Mouse (Mus musculus): Measurements from ENCODE around the gene Drg1.
A peak's percentile ranks its signal among the peaks of the same experiment; 100 is the strongest.

Drg1 gene

DNA sequence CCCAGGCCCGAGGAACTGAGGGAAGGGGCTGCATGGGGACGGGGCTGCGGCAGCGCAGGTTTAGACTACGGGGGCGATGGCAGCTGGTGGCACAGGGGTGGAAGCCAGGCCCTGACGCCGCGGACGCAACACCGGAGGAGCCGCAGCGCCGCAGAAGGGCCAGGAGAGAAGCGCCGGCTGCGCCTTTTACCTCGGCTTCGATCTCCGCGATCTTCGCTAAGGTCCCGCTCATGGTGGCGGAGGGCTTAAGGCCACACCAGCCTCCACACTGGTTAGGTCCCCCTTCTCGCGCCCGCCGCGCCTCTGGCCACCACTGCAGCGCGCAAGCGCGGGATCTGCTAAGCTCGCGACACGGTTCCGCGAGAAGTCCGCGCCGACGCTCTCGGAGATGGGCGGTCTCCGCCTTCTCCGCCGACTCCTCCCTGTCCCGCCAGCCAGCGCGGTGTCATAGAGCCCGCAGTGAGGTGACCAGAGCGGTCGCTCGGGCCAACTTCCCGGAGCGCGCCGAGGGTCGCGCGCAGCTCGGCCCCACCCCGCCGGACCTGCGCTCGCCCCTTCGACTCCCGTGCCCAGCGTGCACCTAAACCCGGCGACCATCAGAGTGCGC is at the start of gene Drg1:
TSS of gene Drg1 (minus strand) at position 337 of the 607 bp plus-strand sequence.
- DNase-seq, result peak; percentile 92

DNA sequence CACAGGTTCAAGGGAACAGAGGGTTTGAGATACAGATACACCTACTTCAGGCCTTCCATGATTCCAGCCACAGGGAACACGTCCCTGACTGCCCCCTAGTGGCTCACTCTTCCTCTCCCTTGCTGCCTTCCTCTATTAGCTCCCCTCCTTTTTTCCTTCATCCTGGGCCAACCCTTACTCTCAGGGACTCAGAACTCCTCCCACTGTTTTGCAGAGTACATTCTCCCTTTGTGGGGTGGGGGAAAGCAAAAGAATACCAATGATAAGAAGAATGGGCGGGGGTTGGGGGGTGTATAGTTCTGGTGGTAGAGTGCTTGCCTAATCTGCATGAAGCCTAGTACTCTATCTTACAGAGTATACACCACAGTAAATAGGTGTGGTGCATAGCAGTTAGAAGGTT is 47.9 kb upstream of the Drg1 start:
- peak; percentile 77 for DNase-seq

DNA sequence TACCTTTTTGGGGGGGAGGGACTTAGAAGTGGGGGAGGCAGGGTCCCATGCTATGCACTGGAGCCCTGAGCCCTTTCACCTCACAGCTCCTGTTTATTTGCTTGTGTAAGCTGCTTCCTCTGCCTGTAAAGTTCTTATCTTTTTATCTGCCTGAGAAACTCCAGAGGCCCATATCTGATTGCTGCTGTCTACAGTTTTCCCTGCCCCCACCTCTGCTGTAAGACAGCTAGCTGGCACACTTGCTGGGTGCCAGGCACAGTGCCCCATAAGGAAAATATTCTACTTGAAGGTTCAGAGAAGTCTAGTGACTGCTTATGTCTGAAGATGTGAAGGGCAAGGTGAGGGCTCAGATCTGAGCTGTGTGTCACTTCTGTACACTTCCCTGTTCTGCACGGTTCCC is 47.1 kb upstream of the Drg1 start:
- DNase-seq, result no peak

DNA sequence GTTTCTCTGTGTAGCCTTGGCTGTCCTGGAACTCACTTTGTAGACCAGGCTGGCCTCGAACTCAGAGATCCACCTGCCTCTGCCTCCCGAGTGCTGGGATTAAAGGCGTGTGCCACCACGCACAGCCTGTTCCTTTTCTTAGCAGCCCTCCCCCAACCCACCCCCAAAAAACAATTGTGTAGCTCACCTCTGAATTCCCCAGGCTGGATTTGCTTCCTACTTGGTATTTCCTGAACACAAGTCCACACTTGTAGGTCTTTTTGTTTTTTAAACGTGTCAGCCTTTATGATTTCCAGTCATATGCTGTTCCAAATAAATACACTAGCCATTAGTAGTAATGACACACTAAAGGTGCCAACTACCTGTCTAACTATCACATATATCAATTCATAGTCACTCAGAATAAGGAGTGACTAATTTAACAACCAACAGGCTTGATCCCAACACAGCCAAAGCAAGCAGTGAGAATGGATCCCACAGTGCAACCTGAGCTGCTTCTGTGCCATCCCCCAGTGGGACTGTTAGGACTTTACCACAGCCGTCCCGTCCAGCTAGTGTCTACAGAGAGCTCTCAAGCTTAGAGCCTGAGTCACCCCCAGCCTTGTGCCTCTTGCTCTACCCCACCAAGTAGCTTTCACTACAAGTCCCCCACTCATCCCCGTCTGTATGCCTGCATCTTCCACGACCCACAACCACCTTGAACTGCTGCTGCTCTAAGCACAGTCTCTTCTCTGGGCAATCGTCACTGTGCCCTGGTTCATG is 45.6 kb upstream of the Drg1 start:
- no peak for DNase-seq

DNA sequence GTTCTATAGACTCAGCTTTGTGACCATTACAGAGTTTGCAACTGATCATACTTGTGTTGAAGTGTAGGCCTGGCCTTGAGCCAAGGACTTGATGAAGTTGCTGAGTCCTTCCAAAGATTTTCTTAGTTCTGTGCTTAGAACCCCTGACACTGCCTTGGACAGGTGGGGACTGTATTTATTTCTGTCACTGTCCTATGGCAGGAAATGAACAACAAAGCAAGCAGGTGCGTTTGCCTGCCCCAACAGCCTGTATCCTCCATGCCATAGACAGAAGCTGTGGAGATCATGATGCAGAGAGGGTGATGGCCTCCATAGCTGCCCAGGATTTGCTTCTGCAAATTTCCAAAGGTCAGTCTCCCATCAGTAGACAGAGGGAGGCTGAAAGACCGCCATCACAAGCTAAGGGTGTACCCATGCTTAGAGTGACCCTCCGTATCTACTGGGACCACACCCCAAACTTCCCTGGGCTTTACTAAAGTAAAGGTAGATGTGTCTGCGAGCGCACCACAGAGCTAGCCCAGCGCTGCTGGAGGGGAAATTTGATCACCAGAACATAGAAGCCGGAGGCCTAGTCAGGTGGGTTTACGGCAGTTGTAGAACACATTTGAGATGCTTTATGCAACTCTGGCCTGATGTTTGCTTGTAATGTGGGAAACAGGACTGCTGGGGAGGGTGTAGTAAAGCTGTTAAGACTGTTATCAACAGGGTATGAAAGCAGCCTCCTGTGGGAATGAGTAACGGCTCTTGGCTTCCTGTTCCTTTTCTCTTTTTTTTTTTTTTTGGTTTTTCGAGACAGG is 44.8 kb upstream of the Drg1 start:
- DNase-seq, result no peak

DNA sequence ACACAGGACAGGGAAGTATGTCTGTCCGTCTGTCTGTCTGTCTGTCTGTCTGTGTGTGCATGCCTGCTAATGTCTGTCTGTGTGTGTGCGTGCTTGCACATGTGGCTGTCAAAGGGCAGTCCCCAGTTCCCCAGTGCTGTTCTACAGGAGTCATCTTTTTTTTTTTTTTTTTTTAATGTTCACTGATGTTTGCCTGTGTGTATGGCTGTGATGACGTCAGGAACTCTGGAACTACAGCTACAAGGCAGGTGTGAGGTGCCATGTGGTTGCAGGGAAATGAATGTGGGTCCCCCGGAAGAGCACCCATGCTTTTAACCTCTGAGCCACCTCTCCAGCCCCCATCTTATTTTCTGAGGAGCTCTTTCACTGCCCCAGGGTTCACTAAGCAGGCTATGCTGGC is 43.7 kb upstream of the Drg1 start:
- no peak for DNase-seq

DNA sequence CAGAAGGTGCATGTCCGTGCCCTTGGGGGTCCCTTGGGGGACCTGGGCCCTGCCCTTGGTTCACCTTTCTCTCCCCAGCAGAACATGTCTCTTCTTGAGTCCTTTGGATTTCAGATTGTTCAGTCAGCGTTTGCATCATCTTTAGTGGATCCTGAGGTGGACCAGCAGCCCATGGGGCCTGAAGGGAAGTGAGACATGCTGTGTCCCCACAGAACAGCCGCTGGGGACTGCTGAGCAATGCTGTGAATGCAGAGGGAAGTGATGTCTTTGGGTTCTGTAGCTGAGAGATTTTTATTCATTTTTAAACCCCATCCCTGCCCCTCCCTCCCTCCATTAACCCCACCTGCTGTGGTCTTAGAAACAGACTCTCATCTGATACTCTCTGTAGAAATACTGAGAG is 41.7 kb upstream of the Drg1 start:
- DNase-seq, result no peak

DNA sequence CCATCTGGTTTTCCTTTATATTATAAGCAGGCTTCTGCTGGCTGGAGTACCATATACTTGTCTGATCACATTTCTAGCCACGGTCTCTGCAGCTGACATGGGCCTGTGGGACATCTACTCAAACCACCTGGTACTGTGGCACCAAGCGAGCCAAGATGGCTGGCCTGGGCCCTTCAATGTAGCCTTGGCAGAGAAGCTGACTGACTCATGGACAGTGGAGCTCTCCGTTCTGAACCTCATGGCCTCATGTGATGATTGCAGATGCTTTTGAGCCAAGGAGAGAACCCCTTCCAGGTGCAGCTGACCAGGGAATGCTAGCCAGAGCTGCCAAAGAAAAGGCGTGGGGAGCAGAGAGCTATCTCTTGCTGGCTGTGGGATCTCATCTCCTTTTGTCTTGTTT is 39.6 kb upstream of the Drg1 start:
- DNase-seq, result no peak

DNA sequence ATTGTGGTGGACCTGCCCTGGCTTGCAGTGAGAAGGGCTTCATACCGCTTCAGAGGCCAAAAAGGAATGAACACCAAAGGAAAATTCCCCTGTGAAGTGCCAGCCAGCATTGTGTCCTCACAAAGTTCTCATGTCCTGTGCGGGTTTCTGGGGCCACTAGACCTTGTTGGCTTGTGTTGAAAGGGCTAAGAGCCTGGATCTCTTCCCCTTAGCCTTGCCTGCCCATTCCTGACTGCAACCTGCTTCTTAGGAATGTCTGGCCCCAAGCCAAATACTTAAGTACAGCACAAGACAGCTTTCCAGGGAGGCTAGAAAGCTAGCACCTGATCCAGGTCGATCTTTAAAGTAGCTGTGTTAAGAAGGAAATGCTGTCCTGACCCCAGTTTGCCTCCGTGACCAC is 36.6 kb upstream of the Drg1 start:
- peak; percentile 67 for DNase-seq

DNA sequence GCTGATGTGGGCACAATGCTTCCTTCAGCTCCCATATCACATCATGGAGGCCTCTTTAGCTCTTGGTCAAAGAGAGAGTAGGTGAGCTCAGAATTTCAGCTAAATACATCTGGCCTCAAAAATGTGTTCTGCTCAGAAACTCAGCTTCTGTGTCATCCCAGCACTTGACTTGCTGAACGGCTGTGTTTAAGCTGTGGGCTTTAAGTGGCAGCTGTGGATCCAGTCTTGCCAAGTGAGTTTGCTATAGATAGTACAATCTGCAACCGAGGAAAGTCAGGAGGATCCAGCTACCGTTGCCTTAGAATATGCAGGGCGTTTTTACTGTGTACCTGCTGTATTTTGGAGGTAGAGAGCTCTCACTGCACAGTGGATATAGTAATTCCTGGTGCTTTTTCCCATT is 36.2 kb upstream of the Drg1 start:
- no peak for DNase-seq

DNA sequence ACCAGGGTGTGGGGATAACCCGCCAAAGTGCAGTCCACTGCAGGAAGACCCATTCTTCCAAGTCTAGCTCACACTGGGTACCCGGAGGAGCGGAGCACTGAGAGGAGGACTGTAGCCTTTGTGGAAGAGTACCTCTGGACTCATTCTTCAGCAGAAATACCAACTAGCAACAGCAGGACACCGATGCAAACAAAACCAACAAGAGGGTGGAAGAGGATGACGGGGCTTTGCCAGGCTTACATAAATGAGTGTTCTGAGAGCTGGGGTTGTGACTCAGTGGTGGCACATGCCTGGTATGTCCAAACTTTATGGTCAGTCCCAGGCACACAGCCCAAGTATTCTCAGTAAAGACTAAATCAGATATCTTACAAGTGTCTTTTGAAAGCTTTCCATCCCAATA is 34.9 kb upstream of the Drg1 start:
- DNase-seq, result no peak

DNA sequence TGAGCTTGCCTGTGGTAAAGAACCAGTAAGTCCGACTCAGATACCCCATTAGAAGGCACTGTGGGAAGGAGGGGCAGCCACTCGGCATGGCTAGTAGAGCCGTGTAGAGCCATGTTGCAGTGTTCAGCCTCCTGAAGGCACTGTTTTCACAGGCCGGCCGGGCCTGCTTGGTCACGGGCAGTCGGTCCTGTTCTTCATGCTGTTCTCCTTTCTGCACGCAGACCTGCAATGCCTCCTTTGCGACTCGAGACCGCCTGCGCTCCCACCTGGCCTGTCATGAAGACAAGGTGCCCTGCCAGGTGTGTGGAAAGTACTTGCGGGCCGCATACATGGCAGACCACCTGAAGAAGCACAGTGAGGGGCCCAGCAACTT is 32.6 kb upstream of the Drg1 start:
- DNase-seq, result no peak

DNA sequence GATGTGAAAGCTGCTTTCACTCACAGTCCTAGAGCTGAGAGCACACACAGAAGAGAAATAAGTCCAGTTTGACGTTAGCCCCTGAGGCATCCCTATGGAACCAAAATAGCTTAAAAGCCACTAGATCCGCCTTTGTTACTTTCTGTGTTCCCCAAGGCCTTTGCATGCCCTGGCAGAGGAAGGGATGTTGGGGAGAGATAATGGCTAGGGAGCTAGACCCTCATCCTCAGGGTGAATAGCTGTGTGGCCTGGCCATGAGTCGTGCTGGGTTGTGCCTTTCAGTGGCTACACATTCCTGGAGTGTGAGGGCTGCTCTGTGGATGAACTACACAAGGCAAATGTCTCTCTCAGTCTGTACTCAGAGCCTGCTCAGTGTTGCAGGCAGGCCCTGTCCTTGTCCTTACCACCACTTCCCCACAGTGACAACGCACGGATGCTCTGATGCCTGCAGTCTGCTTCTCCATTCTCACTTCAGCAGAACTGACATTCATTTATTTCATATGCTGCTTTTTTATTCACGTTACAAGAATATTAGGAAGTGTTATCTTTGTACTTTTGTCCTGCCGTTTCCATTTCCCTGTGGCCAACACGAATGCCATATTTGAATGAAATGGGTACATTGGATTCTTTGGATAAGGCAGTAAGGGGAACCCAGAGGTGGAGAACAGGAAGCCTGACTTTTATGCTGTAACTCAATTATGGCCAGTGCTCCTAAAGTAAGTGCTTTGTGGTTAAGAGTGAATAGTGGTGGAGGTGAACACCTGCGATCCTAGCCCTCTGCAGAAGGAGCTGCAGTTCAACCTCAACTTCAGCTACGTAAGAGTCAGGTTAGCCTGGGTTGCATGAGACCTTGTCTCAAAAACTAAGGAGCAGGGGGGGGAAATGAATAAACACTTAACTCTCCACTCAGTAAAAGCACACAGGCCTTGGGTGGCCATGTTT is 31.9 kb upstream of the Drg1 start:
- DNase-seq, result no peak

DNA sequence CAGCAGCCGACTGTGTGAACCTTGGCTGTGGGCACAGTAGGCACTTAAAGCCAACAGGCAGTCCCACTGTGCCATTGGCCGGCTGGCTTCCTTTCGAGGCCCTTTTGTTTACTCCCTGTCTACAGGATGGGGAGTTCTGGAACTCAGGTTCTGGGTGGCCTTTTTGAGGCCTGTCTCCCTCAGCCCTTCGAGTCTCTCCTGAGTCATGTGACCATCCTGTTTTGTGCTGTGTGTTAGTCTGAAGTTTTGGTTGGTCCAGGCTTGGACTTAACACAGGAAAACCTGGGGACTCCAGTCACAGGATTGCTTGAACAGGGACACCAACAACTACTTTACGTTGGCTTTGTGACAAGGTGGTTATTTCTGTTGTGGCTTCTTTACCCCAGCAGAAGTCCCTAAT is 29.8 kb upstream of the Drg1 start:
- DNase-seq, result no peak

DNA sequence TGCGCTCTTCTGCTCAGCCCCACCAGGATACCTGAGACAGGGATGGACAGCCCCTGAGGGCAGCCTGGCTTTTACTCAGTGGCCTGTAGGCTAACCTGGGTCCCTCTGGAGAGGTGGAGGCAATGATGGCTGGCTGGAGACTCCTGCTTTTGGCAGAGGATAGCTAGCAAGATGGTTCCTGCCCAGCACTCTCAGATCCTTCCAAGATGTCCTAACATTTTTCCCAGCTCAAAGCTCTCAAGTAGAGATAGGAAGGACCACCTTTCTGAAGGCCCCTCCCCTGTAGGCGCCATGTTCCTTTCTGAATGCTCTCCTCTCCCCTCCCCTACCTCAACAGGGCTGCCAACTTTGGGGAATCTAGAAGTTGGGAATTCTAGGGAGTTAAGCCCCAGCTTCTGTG is 28.4 kb upstream of the Drg1 start:
- no peak for DNase-seq

DNA sequence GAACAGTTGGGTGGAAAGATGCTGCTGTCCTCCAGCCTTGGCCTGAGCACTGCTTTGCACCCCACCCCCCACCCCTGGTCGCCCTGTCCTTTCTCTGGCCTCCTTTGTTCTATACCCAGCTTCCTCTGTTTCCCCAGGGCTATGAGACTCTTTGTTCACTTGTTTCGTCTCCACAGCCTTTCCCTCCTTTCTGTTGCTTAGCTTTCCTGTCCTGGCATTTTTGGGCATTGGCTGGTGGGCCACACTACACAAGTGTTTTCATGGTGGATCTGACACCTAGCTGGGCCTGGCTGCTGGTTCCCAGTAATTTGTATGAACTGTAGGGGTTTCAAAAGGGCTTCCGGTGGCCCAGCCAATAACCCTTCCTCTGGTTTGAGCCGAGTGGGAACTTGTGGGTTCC is 27.1 kb upstream of the Drg1 start:
- no peak for DNase-seq

DNA sequence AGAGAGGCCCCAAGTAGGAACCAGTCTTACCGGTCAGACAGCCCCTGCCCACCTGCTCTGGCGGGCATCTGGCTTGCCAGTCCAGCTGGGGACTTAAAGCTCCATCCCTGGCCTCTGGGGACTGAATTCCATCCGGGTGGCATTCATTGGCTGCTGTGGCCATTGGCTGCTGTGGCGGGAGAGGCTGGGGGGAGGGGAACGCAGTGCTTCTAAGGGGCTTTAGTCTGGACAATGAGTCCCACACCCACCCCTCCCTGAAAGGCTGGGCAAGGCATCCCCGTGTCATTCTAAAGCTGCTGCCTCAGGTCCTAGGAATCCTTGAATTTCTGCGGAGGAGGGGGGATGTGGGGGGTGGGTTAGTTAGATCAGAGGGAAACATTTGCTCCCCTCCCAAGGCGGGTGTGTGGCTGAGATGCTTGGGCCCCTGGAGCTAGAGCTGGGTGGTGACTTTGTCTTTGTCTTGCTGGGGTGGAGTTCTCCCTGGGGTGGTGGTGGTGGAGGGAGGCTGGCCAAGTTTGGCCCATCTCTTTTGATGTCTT is 26.6 kb upstream of the Drg1 start:
- peak; percentile 65 for DNase-seq

DNA sequence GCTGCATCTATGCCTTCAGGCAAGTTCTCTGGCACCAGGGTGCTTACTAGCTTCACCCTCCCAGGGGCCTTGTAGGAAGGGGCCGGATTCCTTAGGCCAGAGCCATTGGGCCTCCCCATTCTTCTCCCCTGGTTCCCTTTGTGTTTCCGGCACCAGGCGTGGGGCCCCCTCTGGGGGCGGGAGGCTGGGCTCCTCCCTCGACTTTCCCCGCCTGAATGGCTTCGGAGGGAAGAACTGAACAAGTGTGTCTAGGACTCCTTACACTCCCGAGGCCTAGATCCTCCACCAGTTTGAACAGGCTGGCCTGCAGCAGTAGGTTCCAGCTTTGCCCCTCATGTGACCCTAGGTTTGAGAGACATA is 25.8 kb upstream of the Drg1 start:
- peak; percentile 65 for DNase-seq

DNA sequence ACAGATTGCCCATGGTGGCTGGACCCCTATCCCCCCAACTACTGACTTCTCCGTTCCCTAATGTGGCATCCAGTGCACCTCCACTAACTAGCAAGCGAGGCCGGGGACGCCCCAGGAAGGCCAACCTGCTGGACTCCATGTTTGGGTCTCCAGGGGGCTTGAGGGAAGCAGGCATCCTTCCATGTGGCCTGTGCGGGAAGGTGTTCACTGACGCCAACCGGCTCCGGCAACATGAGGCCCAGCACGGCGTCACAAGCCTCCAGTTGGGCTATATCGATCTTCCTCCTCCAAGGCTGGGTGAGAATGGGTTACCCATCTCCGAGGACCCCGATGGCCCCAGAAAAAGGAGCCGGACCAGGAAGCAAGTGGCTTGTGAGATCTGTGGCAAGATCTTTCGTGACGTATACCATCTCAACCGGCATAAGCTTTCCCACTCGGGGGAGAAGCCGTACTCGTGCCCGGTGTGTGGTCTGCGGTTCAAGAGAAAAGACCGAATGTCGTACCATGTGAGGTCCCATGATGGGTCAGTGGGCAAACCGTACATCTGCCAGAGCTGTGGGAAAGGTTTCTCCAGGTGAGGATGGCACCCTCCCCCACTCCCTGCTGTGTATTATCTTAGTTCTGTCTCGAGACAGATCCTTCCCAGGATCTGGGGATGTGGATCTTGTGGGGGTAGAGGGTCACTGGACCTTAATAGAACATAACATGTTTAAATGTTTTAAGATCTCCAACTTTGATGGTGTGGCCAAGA is 25.3 kb upstream of the Drg1 start:
- no peak for DNase-seq

DNA sequence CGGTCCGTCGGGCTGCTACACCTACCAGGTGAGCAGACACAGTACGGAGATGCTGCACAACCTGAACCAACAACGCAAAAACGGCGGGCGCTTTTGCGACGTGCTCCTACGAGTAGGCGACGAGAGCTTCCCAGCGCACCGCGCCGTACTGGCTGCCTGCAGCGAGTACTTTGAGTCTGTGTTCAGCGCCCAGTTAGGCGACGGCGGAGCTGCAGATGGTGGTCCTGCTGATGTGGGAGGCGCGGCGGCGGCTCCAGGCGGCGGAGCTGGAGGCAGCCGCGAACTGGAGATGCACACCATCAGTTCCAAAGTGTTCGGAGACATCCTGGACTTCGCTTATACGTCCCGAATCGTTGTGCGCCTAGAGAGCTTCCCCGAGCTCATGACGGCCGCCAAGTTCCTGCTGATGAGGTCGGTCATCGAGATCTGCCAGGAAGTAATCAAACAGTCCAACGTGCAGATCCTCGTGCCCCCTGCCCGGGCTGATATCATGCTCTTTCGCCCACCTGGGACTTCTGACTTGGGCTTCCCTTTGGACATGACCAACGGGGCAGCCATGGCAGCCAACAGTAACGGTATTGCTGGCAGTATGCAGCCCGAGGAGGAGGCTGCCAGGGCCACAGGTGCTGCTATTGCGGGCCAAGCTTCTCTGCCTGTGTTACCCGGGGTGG is 24.6 kb upstream of the Drg1 start:
- peak; percentile 37 for DNase-seq
